Mouse (Mus musculus) kidney, embryonic 15.5 days (tissue): ENCODE results near the gene Clic3. TPM values are rescaled to one million over a fixed set of nuclear protein-coding genes. Genes with fewer than 3 reads are reported as not detected.
A peak's percentile ranks its signal among the peaks of the same experiment; 100 is the strongest.

Experiments used
- ATAC-seq: fragments of 200-750 bp; cut with Nextera tagmentation; replicated peaks from 2 replicates; pipeline ENCODE4 v1.8.0; 2017; ENCODE audit warnings: moderate TSS enrichment; ENCODE audit not compliant: low FRiP score
- H3K27ac ChIP-seq: fragments of 300-500 bp; sonication (generic); 2 replicates; pipeline ENCODE4 v1.5.1; 2015; ENCODE audit warnings: mild to moderate bottlenecking, inconsistent platforms
- H3K27me3 ChIP-seq: fragments of 300-500 bp; sonication (generic); 2 replicates; pipeline ENCODE4 v1.6.1; 2015; ENCODE audit warnings: inconsistent platforms
- H3K36me3 ChIP-seq: fragments of 300-500 bp; sonication (generic); 2 replicates; pipeline ENCODE4 v1.6.1; 2015; ENCODE audit warnings: inconsistent platforms
- H3K4me1 ChIP-seq: fragments of 300-500 bp; sonication (generic); 2 replicates; pipeline ENCODE4 v1.6.1; 2015; ENCODE audit warnings: inconsistent platforms
- H3K4me2 ChIP-seq: fragments of 300-500 bp; sonication (generic); 2 replicates; pipeline ENCODE4 v1.6.1; 2015; ENCODE audit warnings: moderate library complexity, mild to moderate bottlenecking, inconsistent platforms
- H3K4me3 ChIP-seq: fragments of 300-500 bp; sonication (generic); replicated peaks from 2 replicates; pipeline ENCODE4 v1.5.1; 2015; ENCODE audit warnings: mild to moderate bottlenecking, inconsistent platforms
- H3K9ac ChIP-seq: fragments of 300-500 bp; sonication (generic); 2 replicates; pipeline ENCODE4 v1.6.1; 2015; ENCODE audit warnings: mild to moderate bottlenecking, inconsistent platforms
- H3K9me3 ChIP-seq: fragments of 300-500 bp; sonication (generic); replicated peaks from 2 replicates; pipeline ENCODE4 v1.6.1; 2016; ENCODE audit warnings: inconsistent platforms
- WGBS: fragments of 180-500 bp; shearing (Covaris S2); methylation state at CpG from one replicate; pipeline ENCODE4 v1.1.7; 2015; ENCODE audit warnings: mixed read lengths; 5-methylcytosine and 5-hydroxymethylcytosine counted together
- polyA plus RNA-seq: library from polyadenylated mRNA; unstranded; fragments of >200 nt; fragmentation: Nextera tagmentation; extraction: Ambion mirVana; gene quantifications from 2 replicates; pipeline ENCODE4 v1.2.1, GENCODE M21; 2015

The Clic3 gene
- polyA plus RNA-seq, 1 experiment from 2014 or later: 3.9 TPM

GRCm38 (mm10) chr2:25492988-25493387 is 36.4 kb downstream of the Clic3 start:
- Histone ChIP-seq H3K4me3 (no peak overlapping the region), H3K4me1 (peaks cover 4% of the 10 kb centered on the region; the same call in 1 of the 2 replicates), H3K4me2 (no peak overlapping the region), H3K27ac (no peak overlapping the region), H3K9me3 (no peaks in the 10 kb centered on the region), H3K27me3 (no peaks in the 10 kb centered on the region), H3K9ac (no peak overlapping the region), H3K36me3 (no peaks in the 10 kb centered on the region)
- WGBS: 83% methylated on average over 5 of the region's 5 CpGs
- ATAC-seq: no peak

GRCm38 (mm10) chr2:25493476-25493961 is 36.9 kb downstream of the Clic3 start, which contains the start of gene Lcn12:
Gene Lcn12, minus strand, starts transcription at chr2:25493911.
- no peaks in the 10 kb centered on the region for H3K36me3 ChIP-seq
- no peak within 1 kb of the TSS for H3K9ac ChIP-seq
- H3K4me2 ChIP-seq: no peak within 1 kb of the TSS
- H3K9me3 ChIP-seq: no peaks in the 10 kb centered on the region
- no peak for ATAC-seq
- no peaks in the 10 kb centered on the region for H3K27me3 ChIP-seq
- WGBS: 89% methylated on average over 5 of the region's 5 CpGs
- H3K27ac ChIP-seq: no peak within 1 kb of the TSS
- peaks cover 7% of the 10 kb centered on the region; the same call in 1 of the 2 replicates for H3K4me1 ChIP-seq
- H3K4me3 ChIP-seq: no peak within 1 kb of the TSS

GRCm38 (mm10) chr2:25496462-25496861 is 39.8 kb downstream of the Clic3 start:
- no peaks in the 10 kb centered on the region for H3K9me3 ChIP-seq
- no peak overlapping the region for H3K4me3 ChIP-seq
- no peak overlapping the region for H3K9ac ChIP-seq
- H3K4me2 ChIP-seq: no peak overlapping the region
- no peak overlapping the region for H3K27ac ChIP-seq
- 49% methylated on average over 4 of the region's 4 CpGs for WGBS
- H3K4me1 ChIP-seq: peaks cover 17% of the 10 kb centered on the region
- ATAC-seq: no peak
- H3K27me3 ChIP-seq: no peaks in the 10 kb centered on the region
- no peaks in the 10 kb centered on the region for H3K36me3 ChIP-seq

GRCm38 (mm10) chr2:25497846-25498575 is 41.4 kb downstream of the Clic3 start:
- no peak for ATAC-seq
- H3K9ac ChIP-seq: no peak overlapping the region
- 47% methylated on average over 6 of the region's 6 CpGs for WGBS

GRCm38 (mm10) chr2:25498622-25499478 is 42.2 kb downstream of the Clic3 start:
- no peak for ATAC-seq
- H3K9ac ChIP-seq: no peak overlapping the region
- H3K4me3 ChIP-seq: no peak overlapping the region
- H3K27me3 ChIP-seq: no peaks in the 10 kb centered on the region
- no peaks in the 10 kb centered on the region for H3K9me3 ChIP-seq
- peaks cover 15% of the 10 kb centered on the region for H3K36me3 ChIP-seq
- H3K4me2 ChIP-seq: no peak overlapping the region
- 67% methylated on average over 15 of the region's 15 CpGs for WGBS
- H3K27ac ChIP-seq: peak overlapping the region; percentile 54; the same call in 1 of the 2 replicates
- peaks cover 30% of the 10 kb centered on the region for H3K4me1 ChIP-seq

More at GRCm38 (mm10) chr2:25497846-25498575, 41.4 kb downstream of the Clic3 start:
- Histone ChIP-seq H3K27ac (peak overlapping the region; percentile 54), H3K4me3 (no peak overlapping the region), H3K4me2 (no peak overlapping the region), H3K36me3 (peaks cover 7% of the 10 kb centered on the region; the same call in 1 of the 2 replicates), H3K9me3 (no peaks in the 10 kb centered on the region), H3K27me3 (no peaks in the 10 kb centered on the region), H3K4me1 (peaks cover 30% of the 10 kb centered on the region)

- Histone ChIP-seq H3K4me1 (peaks cover 30% of the 10 kb centered on the region), H3K36me3 (peaks cover 28% of the 10 kb centered on the region), H3K4me2 (peak overlapping the region; percentile 93), H3K27ac (peak overlapping the region; percentile 71), H3K9ac (peak overlapping the region; percentile 93), H3K4me3 (peak overlapping the region; percentile 87), H3K9me3 (no peaks in the 10 kb centered on the region), H3K27me3 (no peaks in the 10 kb centered on the region)
- 69% methylated on average over 6 of the region's 6 CpGs for WGBS
- peak; percentile 45 for ATAC-seq
Observed at GRCm38 (mm10) chr2:25500071-25500575, 43.5 kb downstream of the Clic3 start.

- H3K4me1 ChIP-seq: peaks cover 30% of the 10 kb centered on the region
- no peaks in the 10 kb centered on the region for H3K9me3 ChIP-seq
- peak within 1 kb of the TSS; percentile 93 for H3K4me2 ChIP-seq
- peak within 1 kb of the TSS; percentile 93 for H3K9ac ChIP-seq
- peak within 1 kb of the TSS; percentile 82 for H3K27ac ChIP-seq
- ATAC-seq: peak; percentile 89
- under 1% methylated on average over 43 of the region's 44 CpGs for WGBS
- H3K27me3 ChIP-seq: no peaks in the 10 kb centered on the region
- peak within 1 kb of the TSS; percentile 87 for H3K4me3 ChIP-seq
- H3K36me3 ChIP-seq: peaks cover 35% of the 10 kb centered on the region
Observed at GRCm38 (mm10) chr2:25500576-25501405, 44.2 kb downstream of the Clic3 start, which contains the start of gene Fbxw5. Gene Fbxw5, plus strand, starts transcription at chr2:25500750.

- WGBS: 78% methylated on average over 20 of the region's 20 CpGs
- peaks cover 30% of the 10 kb centered on the region for H3K4me1 ChIP-seq
- H3K9ac ChIP-seq: peak within 1 kb of the TSS; percentile 93
- H3K27ac ChIP-seq: peak within 1 kb of the TSS; percentile 82
- H3K9me3 ChIP-seq: no peaks in the 10 kb centered on the region
- peak within 1 kb of the TSS; percentile 87 for H3K4me3 ChIP-seq
- ATAC-seq: no peak
- H3K27me3 ChIP-seq: no peaks in the 10 kb centered on the region
- peak within 1 kb of the TSS; percentile 93 for H3K4me2 ChIP-seq
- peaks cover 40% of the 10 kb centered on the region for H3K36me3 ChIP-seq
Observed at GRCm38 (mm10) chr2:25501593-25502486, 45.2 kb downstream of the Clic3 start, which contains the start of gene C8g. Gene C8g, minus strand, starts transcription at chr2:25501719.

- no peak overlapping the region for H3K4me2 ChIP-seq
- no peaks in the 10 kb centered on the region for H3K27me3 ChIP-seq
- peaks cover 28% of the 10 kb centered on the region for H3K4me1 ChIP-seq
- no peak overlapping the region for H3K4me3 ChIP-seq
- 73% methylated on average over 3 of the region's 3 CpGs for WGBS
- no peak overlapping the region for H3K27ac ChIP-seq
- H3K9me3 ChIP-seq: no peaks in the 10 kb centered on the region
- no peak overlapping the region for H3K9ac ChIP-seq
- no peak for ATAC-seq
- peaks cover 40% of the 10 kb centered on the region for H3K36me3 ChIP-seq
Observed at GRCm38 (mm10) chr2:25502726-25503125, 46.1 kb downstream of the Clic3 start.

- Histone ChIP-seq H3K27ac (no peak overlapping the region), H3K9me3 (no peaks in the 10 kb centered on the region), H3K9ac (no peak overlapping the region), H3K4me3 (no peak overlapping the region), H3K4me2 (no peak overlapping the region), H3K4me1 (peaks cover 23% of the 10 kb centered on the region), H3K27me3 (no peaks in the 10 kb centered on the region), H3K36me3 (peaks cover 40% of the 10 kb centered on the region)
- no peak for ATAC-seq
- WGBS: 98% methylated on average over 19 of the region's 19 CpGs
Observed at GRCm38 (mm10) chr2:25504538-25504937, 47.9 kb downstream of the Clic3 start.
